Mouse (Mus musculus) liver, embryonic 14.5 days (tissue): ENCODE data around the gene Ptpn18. TPM values are rescaled to one million over a fixed set of nuclear protein-coding genes. Genes with fewer than 3 reads are reported as not detected.
A peak's percentile ranks its signal among the peaks of the same experiment; 100 is the strongest.

ENCODE experiments used
- ATAC-seq: fragments of 200-750 bp; cut with Nextera tagmentation; 2 replicates; pipeline ENCODE4 v1.8.0; 2017; ENCODE audit warnings: moderate number of reproducible peaks, mild to moderate bottlenecking, moderate library complexity; ENCODE audit not compliant: insufficient read depth
- DNase-seq, 3 experiments: peaks; one replicate each; pipeline ENCODE4 v3.0.0-alpha.2; 2012 to 2013; ENCODE audit warnings: low read depth in 3 of 3, low spot score in 3 of 3
- H3K27ac ChIP-seq: fragments of 300-500 bp; sonication (generic); 2 replicates; pipeline ENCODE4 v1.5.1; 2014; ENCODE audit warnings: moderate library complexity, mild to moderate bottlenecking, control low read depth, inconsistent platforms
- H3K27me3 ChIP-seq: fragments of 300-500 bp; sonication (generic); 2 replicates; pipeline ENCODE4 v1.6.1; 2014; ENCODE audit warnings: mild to moderate bottlenecking, low read length, moderate library complexity; ENCODE audit not compliant: control insufficient read depth, insufficient read depth
- H3K36me3 ChIP-seq: fragments of 300-500 bp; sonication (generic); replicated peaks from 2 replicates; pipeline ENCODE4 v1.6.1; 2014; ENCODE audit warnings: low read depth; ENCODE audit not compliant: control insufficient read depth, insufficient read depth
- H3K4me1 ChIP-seq, 2 experiments: fragments of 200-500 bp in 1 of 2; fragments of 300-500 bp in 1 of 2; sonication (generic) in 1 of 2; replicated peaks; 2 replicates each; pipeline ENCODE4 v1.6.1; 2012 to 2014; ENCODE audit warnings: antibody characterized with exemption in 1 of 2, inconsistent platforms in 1 of 2, low read length in 1 of 2; ENCODE audit not compliant: control insufficient read depth in 2 of 2, insufficient read depth in 2 of 2
- H3K4me2 ChIP-seq: fragments of 300-500 bp; sonication (generic); 2 replicates; pipeline ENCODE4 v1.6.1; 2014; ENCODE audit warnings: low read depth, mild to moderate bottlenecking, control low read depth, moderate library complexity
- H3K4me3 ChIP-seq, 2 experiments: fragments of 200-500 bp in 1 of 2; fragments of 300-500 bp in 1 of 2; sonication (generic) in 1 of 2; 2 replicates each; pipeline ENCODE4 v1.5.1; 2012 to 2014; ENCODE audit warnings: low read depth in 2 of 2, low read length in 2 of 2, mild to moderate bottlenecking in 2 of 2, control low read depth in 1 of 2, inconsistent platforms in 1 of 2, moderate library complexity in 1 of 2; ENCODE audit not compliant: insufficient read depth in 1 of 2
- H3K9ac ChIP-seq: fragments of 300-500 bp; sonication (generic); replicated peaks from 2 replicates; pipeline ENCODE4 v1.6.1; 2014; ENCODE audit warnings: mild to moderate bottlenecking, control low read depth, moderate library complexity
- H3K9me3 ChIP-seq: fragments of 300-500 bp; sonication (generic); 2 replicates; pipeline ENCODE4 v1.6.1; 2016; ENCODE audit warnings: low read length, mixed read lengths; ENCODE audit not compliant: control insufficient read depth
- CTCF ChIP-seq: IDR thresholded peaks from 2 replicates; pipeline ENCODE4 v1.5.1; 2016; ENCODE audit warnings: antibody characterized with exemption, low read depth, control low read depth
- EP300 ChIP-seq: IDR thresholded peaks from 2 replicates; pipeline ENCODE4 v1.6.1; 2016; ENCODE audit warnings: antibody characterized with exemption, low read depth
- WGBS: fragments of 180-500 bp; shearing (Covaris S2); extraction: QIAGEN DNeasy Blood & Tissue Kit; methylation state at CpG from one replicate; pipeline ENCODE4 v1.1.7; 2014; ENCODE audit not compliant: insufficient replicate concordance; 5-methylcytosine and 5-hydroxymethylcytosine counted together
- polyA plus RNA-seq, 2 experiments: library from polyadenylated mRNA; depleted of rRNA in 1 of 2; stranded (reverse) in 1 of 2; unstranded in 1 of 2; fragments of >200 nt; fragmentation: Nextera tagmentation in 1 of 2; extraction: Ambion mirVana in 1 of 2; gene quantifications; 2 replicates each; pipeline versions ENCODE4 v1.2.1 to v1.2.3; 2012 to 2014

The Ptpn18 gene
- polyA plus RNA-seq, 2 experiments: 23.8 to 26.4 TPM

DNA sequence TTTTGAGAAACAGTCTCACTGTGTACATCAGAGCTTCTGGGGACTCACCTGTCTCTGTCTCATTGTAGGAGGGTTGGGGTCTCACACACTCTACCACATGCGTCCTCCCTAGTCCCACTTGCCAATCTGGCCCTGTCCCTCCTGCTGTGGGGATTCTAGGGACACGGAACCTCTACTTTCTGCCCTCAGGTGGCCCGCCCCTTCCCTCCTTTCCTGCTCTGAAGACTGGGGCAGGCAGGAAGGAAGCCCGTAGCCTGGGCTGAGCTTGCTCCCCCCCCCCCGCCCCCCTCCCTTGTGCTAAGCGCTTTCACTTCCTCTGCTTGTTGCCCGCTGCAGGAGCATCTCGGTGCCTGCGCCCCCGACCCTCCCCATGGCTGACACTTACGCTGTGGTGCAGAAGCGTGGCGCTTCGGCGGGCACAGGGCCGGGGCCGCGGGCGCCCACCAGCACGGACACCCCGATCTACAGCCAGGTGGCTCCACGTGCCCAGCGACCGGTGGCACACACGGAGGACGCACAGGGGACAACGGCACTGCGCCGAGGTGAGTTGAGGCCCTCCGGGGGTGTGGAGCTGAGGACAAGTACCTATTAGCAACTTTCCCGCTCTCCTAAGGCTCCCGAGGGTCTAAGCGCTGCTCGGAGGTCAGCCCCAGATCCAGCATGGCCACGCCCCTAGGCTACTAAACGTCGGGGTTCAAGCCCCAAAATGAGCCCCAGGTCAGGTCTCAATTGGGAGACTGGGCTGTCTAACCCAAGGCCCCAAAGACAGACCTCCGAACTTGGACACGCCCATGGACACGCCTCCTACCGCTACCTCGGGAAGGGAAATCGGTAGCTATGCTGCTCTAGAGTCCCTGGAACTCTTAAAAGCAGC lies 13.1 kb downstream of the Ptpn18 start:
- DNase-seq (no peak), ATAC-seq (peak; percentile 70)
- Histone ChIP-seq H3K9ac (peak overlapping the region; percentile 52), H3K4me3 (peak overlapping the region; percentile 45 to 54), H3K4me1 (peaks cover 0 to 9% of the 10 kb centered on the region in 2 experiments; a peak in 2 of 4 replicates), H3K4me2 (peak overlapping the region; percentile 74), H3K9me3 (no peaks in the 10 kb centered on the region), H3K27me3 (no peaks in the 10 kb centered on the region), H3K27ac (no peak overlapping the region), H3K36me3 (no peaks in the 10 kb centered on the region)
- under 1% methylated on average over 43 of the region's 43 CpGs for WGBS
- TF ChIP-seq EP300 (no peak), CTCF (no peak)

DNA sequence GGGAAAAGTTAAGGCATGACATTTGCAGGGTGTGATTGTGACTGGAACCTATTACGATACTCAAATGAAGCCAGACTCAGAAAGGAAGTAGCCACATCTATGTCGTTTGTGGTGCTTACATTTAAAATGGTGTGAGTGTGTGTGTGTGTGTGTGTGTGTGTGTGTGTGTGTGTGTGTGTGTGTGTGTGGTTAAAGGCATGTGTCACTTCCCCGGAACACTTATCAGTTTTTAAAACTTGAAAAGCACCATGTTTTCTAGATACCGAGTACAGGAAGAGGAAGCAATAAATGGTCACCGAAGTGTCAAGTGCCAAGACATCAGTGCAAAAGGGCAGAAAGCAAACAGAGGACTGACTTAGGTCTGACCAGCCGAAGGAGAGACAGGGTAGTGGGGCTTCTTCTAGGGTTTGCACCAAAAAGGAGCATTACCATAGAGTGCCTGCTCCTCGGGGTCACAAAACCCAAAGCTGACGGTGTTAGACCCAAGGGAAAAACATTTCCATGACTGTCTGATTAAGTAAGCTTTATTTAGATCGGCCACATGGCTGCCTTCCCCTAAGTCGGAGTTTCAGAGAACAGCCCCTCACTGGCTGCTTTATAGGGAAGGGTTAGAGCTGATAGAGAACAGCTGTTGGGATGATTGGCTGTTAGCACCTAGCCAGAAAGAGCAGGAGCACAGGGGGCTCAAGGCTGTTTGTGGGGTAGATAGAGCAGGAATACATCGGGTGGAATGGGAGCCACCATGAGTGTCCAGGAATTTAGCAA lies 19.5 kb downstream of the Ptpn18 start:
- Histone ChIP-seq H3K36me3 (no peaks in the 10 kb centered on the region), H3K27ac (no peak overlapping the region), H3K4me2 (no peak overlapping the region), H3K9ac (no peak overlapping the region), H3K27me3 (no peaks in the 10 kb centered on the region), H3K4me1 (peaks cover 0 to 2% of the 10 kb centered on the region in 2 experiments; a peak in 1 of 4 replicates), H3K9me3 (no peaks in the 10 kb centered on the region), H3K4me3 (no peak overlapping the region)
- WGBS: 10% methylated on average over 11 of the region's 11 CpGs
- no peak for ATAC-seq
- no peak for DNase-seq
- TF ChIP-seq CTCF (no peak), EP300 (no peak)

DNA sequence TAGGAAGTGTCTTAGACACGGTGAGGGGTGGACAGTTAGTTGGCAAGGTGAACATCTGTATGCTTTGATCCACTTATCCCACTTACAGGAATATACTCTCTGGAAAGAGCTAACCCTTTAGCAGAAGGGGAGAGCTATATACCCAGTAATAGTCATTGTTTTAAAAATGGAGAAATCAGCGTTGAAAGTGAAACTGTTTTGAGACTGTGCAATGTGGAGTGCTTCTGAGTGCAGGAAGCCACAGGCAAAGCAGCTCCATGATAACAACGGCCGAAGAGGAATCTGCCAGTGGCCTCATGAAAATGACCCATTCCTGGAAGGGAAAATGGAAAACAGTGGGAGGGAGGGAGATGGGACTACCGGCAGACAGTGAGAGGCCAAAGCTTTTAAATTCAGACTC lies 21.2 kb downstream of the Ptpn18 start:
- no peak for TF ChIP-seq EP300
- Histone ChIP-seq H3K4me1 (peaks cover 0 to 5% of the 10 kb centered on the region in 2 experiments; a peak in 1 of 4 replicates), H3K9me3 (no peaks in the 10 kb centered on the region), H3K27ac (no peak overlapping the region), H3K27me3 (no peaks in the 10 kb centered on the region), H3K4me2 (no peak overlapping the region), H3K4me3 (no peak overlapping the region), H3K9ac (no peak overlapping the region), H3K36me3 (no peaks in the 10 kb centered on the region)
- DNase-seq (no peak), ATAC-seq (no peak)
- 27% methylated on average over 5 of the region's 5 CpGs for WGBS

DNA sequence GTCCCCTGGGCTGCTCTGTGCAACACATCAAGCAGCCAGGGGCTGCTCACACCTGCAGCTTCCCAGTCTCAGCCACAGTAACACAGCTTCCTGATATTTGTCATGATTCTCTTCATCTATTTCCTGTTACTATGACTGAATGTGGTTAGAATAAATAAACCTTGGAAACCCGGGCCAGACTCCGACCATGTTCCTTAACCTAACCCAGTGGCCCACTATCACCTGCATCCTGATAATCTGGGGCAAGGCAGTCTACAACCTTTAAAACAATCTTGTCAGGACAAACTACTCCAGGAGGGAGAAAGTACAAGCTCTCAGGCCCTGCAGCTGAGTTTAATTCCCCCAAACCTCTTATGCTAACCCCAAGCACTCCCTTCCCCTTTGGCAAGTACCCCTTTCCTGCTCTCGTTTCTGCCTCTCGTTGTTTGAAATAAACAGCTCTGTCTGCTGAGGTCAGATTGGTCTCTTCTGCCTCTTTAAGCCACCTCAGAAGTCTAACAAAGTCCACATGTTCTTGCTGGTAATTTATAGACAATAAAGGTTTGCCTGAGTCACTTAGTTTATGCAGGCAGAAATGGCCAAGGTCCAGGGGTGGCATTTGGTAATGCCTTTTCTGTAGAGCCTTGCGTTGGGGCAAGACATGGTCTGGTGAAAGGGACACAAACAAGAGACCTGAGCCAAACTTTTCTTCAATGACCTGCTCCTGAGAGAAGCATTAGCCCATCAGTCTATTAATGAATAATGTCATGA lies 22.5 kb downstream of the Ptpn18 start:
- Histone ChIP-seq H3K36me3 (no peaks in the 10 kb centered on the region), H3K4me2 (no peak overlapping the region), H3K9ac (no peak overlapping the region), H3K27ac (no peak overlapping the region), H3K9me3 (no peaks in the 10 kb centered on the region), H3K4me3 (no peak overlapping the region), H3K27me3 (no peaks in the 10 kb centered on the region), H3K4me1 (peaks cover 0 to 5% of the 10 kb centered on the region in 2 experiments; a peak in 1 of 4 replicates)
- DNase-seq (no peak), ATAC-seq (no peak)
- TF ChIP-seq CTCF (no peak), EP300 (no peak)
- WGBS: 34% methylated on average over 5 of the region's 5 CpGs
